Mouse (Mus musculus): ENCODE measurements around the gene Dido1.

DNA sequence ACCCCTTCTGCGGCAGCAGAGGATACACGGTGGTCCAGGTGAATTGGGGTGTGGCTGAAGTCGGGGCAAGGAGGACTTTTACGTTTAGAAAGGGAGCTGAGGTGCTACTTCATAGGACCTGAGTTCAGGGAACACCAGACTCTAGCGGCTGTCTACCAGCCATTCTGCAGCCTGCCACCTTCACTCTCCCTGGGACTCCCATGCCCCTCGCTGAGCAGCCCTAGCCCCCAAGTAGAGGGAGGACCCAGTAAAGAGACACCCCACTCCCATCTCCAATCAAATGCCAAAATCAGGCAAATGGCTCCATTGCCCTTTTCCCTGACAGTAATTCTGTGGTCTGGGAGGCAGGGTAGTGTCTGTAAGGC, 15.6 kb upstream of the Dido1 start:
- no peak for TF ChIP-seq CTCF (IDR thresholded peaks at IDR 0.05; ENCODE audit: insufficient read depth, low read depth, low read length)
- TF ChIP-seq POLR2A (IDR thresholded peaks at IDR 0.05; ENCODE audit: insufficient read depth, low read depth, low read length): no peak
